Mouse (Mus musculus): ENCODE data around the gene Krtap26-1. TPM values are rescaled to one million over a fixed set of nuclear protein-coding genes. Genes with fewer than 3 reads are reported as not detected.

Gene Krtap26-1
- total and polyA plus RNA-seq, 2 experiments from 2014 or later, result not detected

DNA sequence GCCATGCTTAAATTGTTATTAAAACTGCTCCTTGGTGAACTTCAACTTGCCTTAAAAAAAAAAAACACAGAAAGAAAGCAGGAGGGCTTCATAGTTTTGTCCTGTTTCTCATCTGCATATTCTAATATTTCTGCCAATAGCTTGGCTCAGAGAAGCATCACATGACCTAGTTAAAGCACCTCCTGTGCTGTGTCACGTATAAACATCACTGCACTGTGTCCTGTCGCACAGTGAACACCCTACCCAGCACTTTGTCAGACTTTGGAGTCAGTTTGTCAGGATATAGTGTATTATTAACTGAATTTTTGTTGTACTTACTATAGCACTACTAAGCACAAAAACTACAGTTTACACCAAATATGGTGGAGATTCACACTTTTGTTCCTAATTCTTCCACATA lies 4.4 kb upstream of the Krtap26-1 start:
- TF ChIP-seq CTCF (IDR thresholded peaks at IDR 0.05; ENCODE audit: low read depth) (no peak), EP300 (IDR thresholded peaks at IDR 0.05; ENCODE audit: low read depth) (no peak)
- no peak overlapping the region for H3K4me3 ChIP-seq (ENCODE audit: low read depth, low read length)

DNA sequence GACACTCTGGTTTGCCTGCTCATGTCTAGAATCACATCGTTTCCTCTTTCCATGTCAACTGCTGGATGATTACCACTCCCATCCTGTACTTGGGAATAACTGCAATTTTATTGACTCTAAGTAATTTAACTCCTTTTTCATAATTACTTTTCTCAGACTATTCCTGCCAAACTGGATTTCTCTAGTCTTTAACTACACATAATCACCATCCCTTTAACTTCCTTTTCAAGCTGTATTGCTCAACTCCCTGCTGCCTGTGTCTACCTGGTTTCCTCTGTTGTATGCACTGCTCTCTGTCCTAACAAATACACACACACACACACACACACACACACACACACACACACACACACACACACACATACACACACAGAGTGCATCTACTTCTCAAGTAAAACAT lies 3.5 kb upstream of the Krtap26-1 start:
- H3K4me1 ChIP-seq (ENCODE audit: control insufficient read depth, insufficient read depth), result no peaks in the 10 kb centered on the region
- no peak overlapping the region for H3K4me3 ChIP-seq (ENCODE audit: low read depth, low read length)
- ATAC-seq (ENCODE audit: insufficient read depth, low read depth) (no peak), DNase-seq (ENCODE audit: low spot score) (no peak)
- no peak overlapping the region for H3K4me2 ChIP-seq (ENCODE audit: low read depth, low read length)
- H3K9me3 ChIP-seq (replicated peaks; ENCODE audit: control insufficient read depth, low read length), result no peaks in the 10 kb centered on the region
- H3K9ac ChIP-seq (replicated peaks; ENCODE audit: low read depth, low read length), result no peak overlapping the region
- H3K36me3 ChIP-seq (replicated peaks; ENCODE audit: control insufficient read depth, insufficient read depth, low read length), result no peaks in the 10 kb centered on the region
- H3K27ac ChIP-seq (ENCODE audit: low read depth), result no peak overlapping the region
- TF ChIP-seq EP300 (IDR thresholded peaks at IDR 0.05; ENCODE audit: low read depth), result no peak
- TF ChIP-seq CTCF (IDR thresholded peaks at IDR 0.05; ENCODE audit: low read depth), result no peak
- no peaks in the 10 kb centered on the region for H3K27me3 ChIP-seq (ENCODE audit: control insufficient read depth, insufficient read depth, low read length)
- WGBS, result 68% methylated on average over 1 of the region's 1 CpGs

More for the DNA sequence above, 4.4 kb upstream of the Krtap26-1 start:
- Histone ChIP-seq H3K9ac (replicated peaks; ENCODE audit: low read depth, low read length) (no peak overlapping the region), H3K9me3 (replicated peaks; ENCODE audit: control insufficient read depth, low read length) (no peaks in the 10 kb centered on the region), H3K36me3 (replicated peaks; ENCODE audit: control insufficient read depth, insufficient read depth, low read length) (no peaks in the 10 kb centered on the region), H3K27ac (ENCODE audit: low read depth) (no peak overlapping the region), H3K27me3 (ENCODE audit: control insufficient read depth, insufficient read depth, low read length) (no peaks in the 10 kb centered on the region), H3K4me2 (ENCODE audit: low read depth, low read length) (no peak overlapping the region), H3K4me1 (ENCODE audit: control insufficient read depth, insufficient read depth) (no peaks in the 10 kb centered on the region)
- DNase-seq (ENCODE audit: low spot score) (no peak), ATAC-seq (ENCODE audit: insufficient read depth, low read depth) (no peak)
- 60% methylated on average over 2 of the region's 2 CpGs for WGBS

DNA sequence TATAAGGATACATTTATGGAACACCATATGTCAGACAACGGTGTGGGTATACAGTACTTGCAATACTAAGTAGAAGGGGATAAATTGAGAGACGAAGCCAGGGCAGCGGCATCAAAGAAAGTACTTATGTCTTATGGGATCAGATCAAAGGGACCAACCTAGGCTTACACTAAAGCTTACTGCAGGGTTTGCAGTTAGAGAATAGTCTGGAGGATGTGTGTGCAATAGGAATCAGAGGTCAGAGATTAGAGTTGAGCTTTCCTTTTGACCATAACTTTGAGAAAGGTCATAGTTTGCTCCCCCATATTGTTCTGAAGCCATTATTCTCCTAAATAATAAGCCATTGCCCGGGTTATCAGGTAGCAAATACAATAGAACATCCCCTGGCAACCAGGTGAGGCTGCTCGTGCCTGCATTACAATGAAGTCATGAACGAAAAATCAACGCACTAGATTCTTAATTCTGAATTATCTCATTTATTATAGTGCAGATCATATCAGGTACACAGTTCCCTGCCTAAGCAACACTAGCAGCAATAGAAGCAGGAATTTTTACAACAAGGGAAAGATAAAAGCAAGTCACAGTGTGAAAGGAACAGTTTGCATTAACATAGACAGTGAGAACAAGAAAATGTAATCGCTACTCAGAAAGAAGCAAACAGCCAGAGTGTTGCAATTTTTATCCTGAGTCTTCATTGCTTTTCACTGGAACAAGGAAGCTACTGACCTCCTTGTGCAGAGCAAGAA lies 1.1 kb downstream of the Krtap26-1 start:
- WGBS, result 80% methylated on average over 8 of the region's 8 CpGs
- no peak for DNase-seq (ENCODE audit: low spot score)

DNA sequence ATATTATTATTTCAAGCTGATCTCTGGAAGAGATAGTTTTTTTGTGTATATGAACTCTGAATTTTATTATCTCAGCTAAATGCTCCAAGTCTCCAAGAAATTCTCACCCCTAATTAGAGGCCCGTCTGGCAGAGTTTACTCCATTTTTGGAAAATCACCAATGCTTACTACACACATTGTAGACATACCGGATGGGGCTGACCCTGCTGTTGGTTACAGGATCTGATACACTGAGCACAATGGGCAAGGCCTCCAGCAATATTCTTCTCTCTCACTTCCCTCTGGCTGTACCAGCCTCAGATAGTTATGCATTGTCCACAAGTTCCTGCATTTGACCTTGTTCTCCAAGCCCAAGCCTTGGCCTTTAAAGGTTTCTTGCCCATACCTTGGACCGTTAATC lies 7.5 kb downstream of the Krtap26-1 start:
- Histone ChIP-seq H3K9ac (replicated peaks; ENCODE audit: low read depth, low read length) (no peak overlapping the region), H3K4me1 (ENCODE audit: control insufficient read depth, insufficient read depth) (no peaks in the 10 kb centered on the region), H3K4me2 (ENCODE audit: low read depth, low read length) (no peak overlapping the region), H3K4me3 (ENCODE audit: low read depth, low read length) (no peak overlapping the region), H3K36me3 (replicated peaks; ENCODE audit: control insufficient read depth, insufficient read depth, low read length) (no peaks in the 10 kb centered on the region), H3K27ac (ENCODE audit: low read depth) (no peak overlapping the region), H3K9me3 (replicated peaks; ENCODE audit: control insufficient read depth, low read length) (no peaks in the 10 kb centered on the region; the same call in 1 of the 2 replicates), H3K27me3 (ENCODE audit: control insufficient read depth, insufficient read depth, low read length) (no peaks in the 10 kb centered on the region)
- DNase-seq (ENCODE audit: low spot score), result no peak
- ATAC-seq (ENCODE audit: insufficient read depth, low read depth), result no peak
- 80% methylated on average over 3 of the region's 3 CpGs for WGBS
- TF ChIP-seq CTCF (IDR thresholded peaks at IDR 0.05; ENCODE audit: low read depth), result no peak
- TF ChIP-seq EP300 (IDR thresholded peaks at IDR 0.05; ENCODE audit: low read depth), result no peak

More for the DNA sequence above, 1.1 kb downstream of the Krtap26-1 start:
- ATAC-seq (ENCODE audit: insufficient read depth, low read depth), result no peak
- Histone ChIP-seq H3K9ac (replicated peaks; ENCODE audit: low read depth, low read length) (no peak overlapping the region), H3K9me3 (replicated peaks; ENCODE audit: control insufficient read depth, low read length) (no peaks in the 10 kb centered on the region), H3K27ac (ENCODE audit: low read depth) (no peak overlapping the region), H3K4me1 (ENCODE audit: control insufficient read depth, insufficient read depth) (no peaks in the 10 kb centered on the region), H3K4me3 (ENCODE audit: low read depth, low read length) (no peak overlapping the region), H3K36me3 (replicated peaks; ENCODE audit: control insufficient read depth, insufficient read depth, low read length) (no peaks in the 10 kb centered on the region), H3K27me3 (ENCODE audit: control insufficient read depth, insufficient read depth, low read length) (no peaks in the 10 kb centered on the region), H3K4me2 (ENCODE audit: low read depth, low read length) (no peak overlapping the region)
- TF ChIP-seq EP300 (IDR thresholded peaks at IDR 0.05; ENCODE audit: low read depth) (no peak), CTCF (IDR thresholded peaks at IDR 0.05; ENCODE audit: low read depth) (no peak)

DNA sequence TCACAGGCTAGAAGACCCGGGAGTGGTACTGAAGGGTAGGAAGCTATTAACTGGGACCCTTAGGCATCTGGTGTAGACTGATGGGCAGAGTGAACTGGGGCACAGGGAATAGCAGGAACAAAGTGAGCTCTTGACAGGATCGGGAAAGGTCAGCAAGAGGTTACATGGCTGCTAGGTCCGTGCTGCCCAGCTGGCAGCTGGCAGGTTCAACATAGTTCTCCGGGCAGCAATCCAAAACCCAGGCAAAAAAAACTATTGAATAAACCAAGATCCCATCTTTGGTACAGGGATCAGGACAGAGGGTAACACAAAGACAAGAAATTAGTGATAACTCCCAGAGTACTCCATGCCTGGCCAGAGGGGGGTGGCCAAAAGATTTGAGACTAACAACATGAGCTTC lies 12.5 kb downstream of the Krtap26-1 start:
- no peaks in the 10 kb centered on the region for H3K27me3 ChIP-seq (ENCODE audit: control insufficient read depth, insufficient read depth, low read length)
- TF ChIP-seq EP300 (IDR thresholded peaks at IDR 0.05; ENCODE audit: low read depth), result no peak
- TF ChIP-seq CTCF (IDR thresholded peaks at IDR 0.05; ENCODE audit: low read depth), result no peak
- H3K9ac ChIP-seq (replicated peaks; ENCODE audit: low read depth, low read length), result no peak overlapping the region
- 30% methylated on average over 4 of the region's 4 CpGs for WGBS
- DNase-seq (ENCODE audit: low spot score) (peak; percentile 41), ATAC-seq (ENCODE audit: insufficient read depth, low read depth) (peak; percentile 64; the same call in 1 of the 2 replicates)
- no peak overlapping the region for H3K4me2 ChIP-seq (ENCODE audit: low read depth, low read length)
- no peaks in the 10 kb centered on the region for H3K9me3 ChIP-seq (replicated peaks; ENCODE audit: control insufficient read depth, low read length)
- no peak overlapping the region for H3K4me3 ChIP-seq (ENCODE audit: low read depth, low read length)
- no peaks in the 10 kb centered on the region for H3K4me1 ChIP-seq (ENCODE audit: control insufficient read depth, insufficient read depth)
- H3K36me3 ChIP-seq (replicated peaks; ENCODE audit: control insufficient read depth, insufficient read depth, low read length), result no peaks in the 10 kb centered on the region
- no peak overlapping the region for H3K27ac ChIP-seq (ENCODE audit: low read depth)

DNA sequence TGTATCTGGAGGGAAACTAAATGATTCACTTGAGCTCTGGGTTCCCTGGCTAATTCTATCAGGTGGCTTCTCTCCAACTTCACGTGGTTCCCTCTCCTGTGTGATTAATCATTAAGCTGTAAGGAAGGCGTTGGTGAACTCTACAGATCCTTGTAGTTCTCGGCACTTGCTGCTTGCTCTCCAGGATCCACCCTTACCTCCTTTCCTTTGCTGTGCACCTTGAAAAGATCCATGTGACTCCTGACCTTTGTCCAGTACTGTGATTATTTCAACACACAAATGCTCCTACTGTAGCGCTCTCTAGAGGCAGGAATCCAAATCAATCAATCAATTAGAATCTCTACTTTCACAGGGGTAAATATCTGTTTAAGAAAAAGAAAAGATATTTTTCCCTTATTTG lies 16.1 kb downstream of the Krtap26-1 start:
- Histone ChIP-seq H3K4me1 (ENCODE audit: control insufficient read depth, insufficient read depth) (no peaks in the 10 kb centered on the region), H3K4me2 (ENCODE audit: low read depth, low read length) (no peak overlapping the region), H3K4me3 (ENCODE audit: low read depth, low read length) (no peak overlapping the region), H3K36me3 (replicated peaks; ENCODE audit: control insufficient read depth, insufficient read depth, low read length) (no peaks in the 10 kb centered on the region), H3K27ac (ENCODE audit: low read depth) (no peak overlapping the region), H3K9ac (replicated peaks; ENCODE audit: low read depth, low read length) (no peak overlapping the region), H3K9me3 (replicated peaks; ENCODE audit: control insufficient read depth, low read length) (no peaks in the 10 kb centered on the region), H3K27me3 (ENCODE audit: control insufficient read depth, insufficient read depth, low read length) (no peaks in the 10 kb centered on the region)
- WGBS, result 74% methylated on average over 4 of the region's 4 CpGs
- ATAC-seq (ENCODE audit: insufficient read depth, low read depth), result no peak
- DNase-seq (ENCODE audit: low spot score), result no peak
- TF ChIP-seq CTCF (IDR thresholded peaks at IDR 0.05; ENCODE audit: low read depth) (no peak), EP300 (IDR thresholded peaks at IDR 0.05; ENCODE audit: low read depth) (no peak)

Data from heart, postnatal 0 days (tissue).